11 mouse cellular contexts compared by ENCODE assay signal in the genomic region with DNA sequence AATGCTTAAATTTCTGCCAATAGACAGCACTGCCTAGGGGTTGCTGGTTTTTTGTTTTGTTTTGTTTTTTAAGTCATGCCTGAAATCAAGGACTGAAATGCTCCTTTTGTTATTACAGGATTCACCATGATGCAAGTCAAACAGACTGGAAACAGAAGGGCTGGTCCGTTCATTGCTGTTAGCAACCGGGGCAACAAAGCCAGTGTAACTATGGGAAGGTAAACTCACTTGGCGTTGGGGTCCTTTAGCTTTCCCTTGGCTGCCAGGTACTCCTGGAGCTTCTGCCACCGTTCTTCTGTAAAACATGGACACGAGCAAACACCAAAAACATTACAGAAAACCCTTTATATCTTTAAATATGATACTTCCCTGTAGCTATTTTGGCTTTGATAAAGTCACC. TPM values are rescaled to one million over a fixed set of nuclear protein-coding genes. Genes with fewer than 3 reads are reported as not detected.
DNase-seq lines count a peak whose midpoint lies in the region; ATAC-seq and TF ChIP-seq lines count a peak whose summit lies in the region.
"Had no signal": no experiment of that assay in that cellular context is flagged by ENCODE, and none has a peak within 500 bp of the region (broad histone marks: within the 10 kb centered on the region; RNA-seq: fewer than 3 reads in every experiment).

No protein-coding gene starts in this region.

- ATAC-seq in forebrain, embryonic 12.5 days (ENCODE audit: low FRiP score) = no peak
- no peak for ATAC-seq in liver, embryonic 14.5 days (ENCODE audit: insufficient read depth)

- dilution Hi-C loops in CH12.LX (cut with MboI; ENCODE audit: extremely low pct_ligation_motif_present, extremely low pct_unique_long_range_greater_than_20kb, low sequenced_read_pairs) = no loop called here

- TF ChIP-seq RAD21 in CH12.LX (IDR thresholded peaks at IDR 0.05; ENCODE audit: low read depth, low read length) = no peak

- H3K9me3 ChIP-seq in heart, embryonic 10.5 days = no peaks in the 10 kb centered on the region
- H3K9me3 ChIP-seq in CH12.LX (replicated peaks; ENCODE audit: low read length) = no peaks in the 10 kb centered on the region
- no peaks in the 10 kb centered on the region for H3K9me3 ChIP-seq in forebrain, embryonic 12.5 days
- no peaks in the 10 kb centered on the region for H3K9me3 ChIP-seq in liver, embryonic 14.5 days (ENCODE audit: control insufficient read depth, low read length)

- H3K36me3 ChIP-seq in heart, embryonic 10.5 days = peaks cover 15% of the 10 kb centered on the region
- peaks cover 10 to 15% of the 10 kb centered on the region in 2 experiments for H3K36me3 ChIP-seq in CH12.LX (replicated peaks in 1 of 2; ENCODE audit: control insufficient read depth in 1 of 2, insufficient read depth in 1 of 2, low read length in 1 of 2)
- peaks cover 3% of the 10 kb centered on the region for H3K36me3 ChIP-seq in forebrain, embryonic 12.5 days (replicated peaks)
- peaks cover 20% of the 10 kb centered on the region for H3K36me3 ChIP-seq in liver, embryonic 14.5 days (replicated peaks; ENCODE audit: control insufficient read depth, insufficient read depth, low read depth)

- TF ChIP-seq CTCF in CH12.LX (conservative IDR thresholded peaks at IDR 0.05 in 1 of 2, IDR thresholded peaks at IDR 0.05 in 1 of 2; ENCODE audit: low read depth in 2 of 2, low read length in 2 of 2) = no peak
- no peak for TF ChIP-seq CTCF in liver, embryonic 14.5 days (IDR thresholded peaks at IDR 0.05; ENCODE audit: low read depth)

- in situ Hi-C loops in CH12.LX (cut with MboI; ENCODE audit: low pct_ligation_motif_present, low pct_unique_long_range_greater_than_20kb, low sequenced_read_pairs) = no loop called here

- peaks cover 19% of the 10 kb centered on the region for H3K4me1 ChIP-seq in heart, embryonic 10.5 days
- peaks cover 8 to 18% of the 10 kb centered on the region in 2 experiments; a peak in 3 of 4 replicates for H3K4me1 ChIP-seq in CH12.LX (ENCODE audit: control insufficient read depth in 1 of 2, insufficient read depth in 2 of 2)
- H3K4me1 ChIP-seq in forebrain, embryonic 12.5 days = peaks cover 21% of the 10 kb centered on the region
- H3K4me1 ChIP-seq in liver, embryonic 14.5 days (replicated peaks; ENCODE audit: control insufficient read depth in 2 of 2, insufficient read depth in 2 of 2, low read length in 1 of 2) = peaks cover 12 to 19% of the 10 kb centered on the region in 2 experiments

- no peak for DNase-seq in heart, embryonic 10.5 days (ENCODE audit: low spot score)
- DNase-seq in heart, postnatal 36 days = no peak
- DNase-seq in CH12.LX (ENCODE audit: extremely low read depth) = no peak
- DNase-seq in liver, embryonic 14.5 days (ENCODE audit: low read depth in 3 of 3, low spot score in 3 of 3) = peak in 1 of 3 experiments; percentile 36
- no peak for DNase-seq in cerebellum, postnatal 36 days
- DNase-seq in right cerebral cortex, postnatal 4 days = no peak
- no peak for DNase-seq in left cerebral cortex, postnatal 36 days (ENCODE audit: low spot score in 2 of 2)
- DNase-seq: B cell, adult 2 months; cerebellum, adult 8-10 months; lung, postnatal 10 days had no signal

- intact Hi-C loops in heart, postnatal 36 days (cut with DNase I) = loop anchor here (5.0 kb wide), 1 partner anchor 96 kb away; no protein-coding TSS in a partner anchor
- intact Hi-C loops in left cerebral cortex, postnatal 36 days (cut with DNase I) = loop anchor here (2.0 to 10.0 kb wide), 2 partner anchors 113 to 139 kb away; no protein-coding TSS in a partner anchor

- peak overlapping the region; percentile 95 for H3K27ac ChIP-seq in heart, embryonic 10.5 days
- no peak overlapping the region for H3K27ac ChIP-seq in CH12.LX (ENCODE audit: insufficient read depth, low read depth)
- no peak overlapping the region for H3K27ac ChIP-seq in forebrain, embryonic 12.5 days
- peak overlapping the region; percentile 94 for H3K27ac ChIP-seq in liver, embryonic 14.5 days

- H3K4me3 ChIP-seq in heart, embryonic 10.5 days = peak overlapping the region; percentile 92
- peak overlapping the region; percentile 81 to 97 (median 82) for H3K4me3 ChIP-seq in CH12.LX (replicated peaks in 1 of 3; ENCODE audit: low read depth in 2 of 3, low read length in 2 of 3, poor library complexity in 1 of 3)
- H3K4me3 ChIP-seq in forebrain, embryonic 12.5 days (replicated peaks) = peak overlapping the region; percentile 86
- peak overlapping the region; percentile 67 to 98 for H3K4me3 ChIP-seq in liver, embryonic 14.5 days (ENCODE audit: insufficient read depth in 1 of 2, low read depth in 2 of 2, low read length in 2 of 2)

- TF ChIP-seq POLR2A in CH12.LX (IDR thresholded peaks at IDR 0.05; ENCODE audit: low read depth, low read length) = no peak

- H3K9ac ChIP-seq in CH12.LX (ENCODE audit: insufficient read depth, low read depth) = peak overlapping the region; percentile 70
- peak overlapping the region; percentile 78 for H3K9ac ChIP-seq in forebrain, embryonic 12.5 days
- H3K9ac ChIP-seq in liver, embryonic 14.5 days (replicated peaks) = peak overlapping the region; percentile 95

- peaks cover 4% of the 10 kb centered on the region; the same call in 1 of the 2 replicates for H3K27me3 ChIP-seq in heart, embryonic 10.5 days (ENCODE audit: insufficient read depth, poor library complexity, severe bottlenecking)
- H3K27me3 ChIP-seq in CH12.LX (replicated peaks) = no peaks in the 10 kb centered on the region
- H3K27me3 ChIP-seq in forebrain, embryonic 12.5 days = no peaks in the 10 kb centered on the region
- no peaks in the 10 kb centered on the region; the same call in 1 of the 2 replicates for H3K27me3 ChIP-seq in liver, embryonic 14.5 days (ENCODE audit: control insufficient read depth, insufficient read depth, low read length)

- H3K4me2 ChIP-seq in CH12.LX (ENCODE audit: insufficient read depth, low read depth, poor library complexity, severe bottlenecking) = peak overlapping the region; percentile 58
- peak overlapping the region; percentile 69 for H3K4me2 ChIP-seq in forebrain, embryonic 12.5 days
- peak overlapping the region; percentile 96 for H3K4me2 ChIP-seq in liver, embryonic 14.5 days (ENCODE audit: low read depth)

- TF ChIP-seq EP300 in CH12.LX (IDR thresholded peaks at IDR 0.05; ENCODE audit: low read length) = no peak
- no peak for TF ChIP-seq EP300 in liver, embryonic 14.5 days (IDR thresholded peaks at IDR 0.05; ENCODE audit: low read depth)

- WGBS in heart, embryonic 10.5 days = 76% methylated on average over 5 of the region's 5 CpGs
- 60% methylated on average over 5 of the region's 5 CpGs for WGBS in forebrain, embryonic 12.5 days
- 61% methylated on average over 5 of the region's 5 CpGs for WGBS in liver, embryonic 14.5 days (ENCODE audit: insufficient replicate concordance)

- peaks cover 13% of the 10 kb centered on the region for H3K79me2 ChIP-seq in CH12.LX (replicated peaks; ENCODE audit: control insufficient read depth, extremely low read depth, insufficient read depth, poor library complexity, severe bottlenecking)

TF ChIP-seq in CH12.LX, 34 proteins besides CTCF, POLR2A, EP300 and RAD21:
- no peak for TF ChIP-seq KAT2A (IDR thresholded peaks at IDR 0.05; ENCODE audit: insufficient replicate concordance, low read length)
- TF ChIP-seq RCOR1 (conservative IDR thresholded peaks at IDR 0.05; ENCODE audit: low read depth, low read length) = no peak
- TF ChIP-seq MAZ (IDR thresholded peaks at IDR 0.05; ENCODE audit: low read depth, low read length) = no peak
- TF ChIP-seq SMC3 (IDR thresholded peaks at IDR 0.05; ENCODE audit: low read depth, low read length) = no peak
- TF ChIP-seq ZMIZ1 (IDR thresholded peaks at IDR 0.05; ENCODE audit: low read depth, low read length) = no peak

RNA-seq across cellular contexts. Expression of a gene that starts 0.9 kb away (rescaled TPM):
- 48.4 and 50.4 TPM in 2 replicates for polyA plus RNA-seq in heart, embryonic 10.5 days (2016; fragmentation: Nextera tagmentation; extraction: Ambion mirVana)
- under 1 TPM; 0.73 to 0.86 TPM for total RNA-seq in heart, postnatal 36 days (2021)
- 13.3 and 15.0 TPM in 2 replicates for total RNA-seq in CH12.LX (2012; rRNA removed)
- 22.6 and 23.6 TPM in 2 replicates for total RNA-seq in CH12.LX (2014; rRNA removed)
- 30.5 and 35.6 TPM in 2 replicates for polyA plus RNA-seq in CH12.LX (2012; ENCODE audit: insufficient read length, low read depth)
- polyA plus RNA-seq in forebrain, embryonic 12.5 days (2016; fragmentation: Nextera tagmentation; extraction: Ambion mirVana) = 60.1 and 67.2 TPM in 2 replicates
- polyA plus RNA-seq in liver, embryonic 14.5 days (2012; rRNA removed) = 7.0 and 11.0 TPM in 2 replicates
- polyA plus RNA-seq in liver, embryonic 14.5 days (2014; fragmentation: Nextera tagmentation; extraction: Ambion mirVana) = 39.3 and 41.3 TPM in 2 replicates
- total RNA-seq in left cerebral cortex, postnatal 36 days (2021) = under 1 TPM; 0.66 to 0.84 TPM

RNA-seq across cellular contexts. Expression of a gene that starts 13.7 kb away (rescaled TPM):
- polyA plus RNA-seq in heart, embryonic 10.5 days (2016; fragmentation: Nextera tagmentation; extraction: Ambion mirVana) = 0.24 TPM in 1 of 2 replicates, not detected in the other
- total RNA-seq in heart, postnatal 36 days (2021) = not detected
- total RNA-seq in CH12.LX (2012; rRNA removed) (0.04 TPM in 1 of 2 replicates, not detected in the other), CH12.LX (2014; rRNA removed) (0.17 TPM in 1 of 2 replicates, not detected in the other)
- polyA plus RNA-seq in CH12.LX (2012; ENCODE audit: insufficient read length, low read depth) = 0.13 TPM in 1 of 2 replicates, not detected in the other
- polyA plus RNA-seq in forebrain, embryonic 12.5 days (2016; fragmentation: Nextera tagmentation; extraction: Ambion mirVana) = 0.18 and 0.21 TPM in 2 replicates
- 1.8 and 2.5 TPM in 2 replicates for polyA plus RNA-seq in liver, embryonic 14.5 days (2012; rRNA removed)
- 3.4 and 4.6 TPM in 2 replicates for polyA plus RNA-seq in liver, embryonic 14.5 days (2014; fragmentation: Nextera tagmentation; extraction: Ambion mirVana)
- under 1 TPM; 0.32 to 0.59 TPM for total RNA-seq in left cerebral cortex, postnatal 36 days (2021)

Comparison
In these comparisons a context has a peak if more than half of its experiments do, and no peak if none do; other contexts are left out.
1. H3K27ac ChIP-seq: peak in heart, embryonic 10.5 days (single experiment) and liver, embryonic 14.5 days (single experiment); none in CH12.LX (single experiment) and forebrain, embryonic 12.5 days (single experiment).
2. Peak in every context shown above with its lines, with median percentiles within 50 percentile points of each other: H3K4me3 ChIP-seq, H3K4me2 ChIP-seq and H3K9ac ChIP-seq.